Mouse (Mus musculus) megakaryocyte progenitor cell, adult 5-6 weeks (primary cell): Measurements from ENCODE around the gene Unc45a. TPM values are rescaled to one million over a fixed set of nuclear protein-coding genes. Genes with fewer than 3 reads are reported as not detected.

Source experiments
- ATAC-seq: replicated peaks from 2 replicates; pipeline ENCODE4 v1.8.0; 2016; ENCODE audit warnings: mild to moderate bottlenecking, moderate TSS enrichment, inconsistent platforms; ENCODE audit not compliant: poor library complexity
- total RNA-seq, 2 experiments: library from RNA; stranded (forward) in 1 of 2; stranded (reverse) in 1 of 2; fragments of 157-497, 149-512 nt in 1 of 2; fragments of 200-1000 nt in 1 of 2; gene quantifications; 2 replicates each; pipeline versions ENCODE4 v1.2.3 to v1.2.4; 2015 to 2017

Unc45a gene
- total RNA-seq, 2 experiments from 2014 or later: 5.4 to 16.6 TPM

GRCm38 (mm10) chr7:80287736-80288135 is 53.1 kb downstream of the Unc45a start:
- ATAC-seq: no peak

- ATAC-seq: no peak
These were observed 55.1 kb downstream of the Unc45a start for GRCm38 (mm10) chr7:80285725-80286124.

- ATAC-seq: no peak
These were observed 56.4 kb downstream of the Unc45a start for GRCm38 (mm10) chr7:80284391-80284790.

GRCm38 (mm10) chr7:80283226-80283918 is 57.4 kb downstream of the Unc45a start:
- ATAC-seq: no peak

- no peak for ATAC-seq
These were observed 59.2 kb downstream of the Unc45a start for GRCm38 (mm10) chr7:80281646-80282045.

- ATAC-seq: no peak; the same call in 1 of the 2 replicates
These were observed 59.8 kb downstream of the Unc45a start for GRCm38 (mm10) chr7:80280998-80281397.

GRCm38 (mm10) chr7:80280032-80280431 is 60.8 kb downstream of the Unc45a start:
- ATAC-seq: no peak

- no peak for ATAC-seq
These were observed 64.4 kb downstream of the Unc45a start for GRCm38 (mm10) chr7:80276374-80276773.

Other genes starting within 250 kb of the Unc45a start
- gene Idh2, start 225.6 kb downstream of the Unc45a start, total RNA-seq (2015): 267 and 274 TPM in 2 replicates
- 276 and 284 TPM in 2 replicates for gene Idh2, start 225.6 kb downstream of the Unc45a start, total RNA-seq (2017)
- gene Sema4b, start 154.2 kb downstream of the Unc45a start, total RNA-seq (2015): 6.6 and 7.7 TPM in 2 replicates
- gene Sema4b, start 154.2 kb downstream of the Unc45a start, total RNA-seq (2017): 5.3 and 8.1 TPM in 2 replicates
- gene Cib1, start 108.2 kb downstream of the Unc45a start, total RNA-seq (2015): 65.0 and 67.2 TPM in 2 replicates
- gene Cib1, start 108.2 kb downstream of the Unc45a start, total RNA-seq (2017): 32.7 and 43.8 TPM in 2 replicates
- gene Gdpgp1, start 108.1 kb downstream of the Unc45a start, total RNA-seq (2015): 7.1 TPM in 2 replicates
- gene Gdpgp1, start 108.1 kb downstream of the Unc45a start, total RNA-seq (2017): 2.0 and 2.4 TPM in 2 replicates
- 1.5 TPM in 1 of 2 replicates, not detected in the other for gene Ttll13, start 94.6 kb downstream of the Unc45a start, total RNA-seq (2015)
- gene Ttll13, start 94.6 kb downstream of the Unc45a start, total RNA-seq (2017): not detected in 2 replicates
- gene Ngrn, start 79.8 kb downstream of the Unc45a start, total RNA-seq (2015): 27.6 and 29.4 TPM in 2 replicates
- 24.6 and 25.9 TPM in 2 replicates for gene Ngrn, start 79.8 kb downstream of the Unc45a start, total RNA-seq (2017)
- 29.0 and 39.9 TPM in 2 replicates for gene Vps33b, start 71.4 kb downstream of the Unc45a start, total RNA-seq (2015)
- 19.7 and 32.0 TPM in 2 replicates for gene Vps33b, start 71.4 kb downstream of the Unc45a start, total RNA-seq (2017)
- 94.9 and 96.2 TPM in 2 replicates for gene Prc1, start 46.6 kb downstream of the Unc45a start, total RNA-seq (2015)
- 152 and 153 TPM in 2 replicates for gene Prc1, start 46.6 kb downstream of the Unc45a start, total RNA-seq (2017)
- gene Rccd1, start 16.6 kb downstream of the Unc45a start, total RNA-seq (2015): 11.3 and 17.7 TPM in 2 replicates
- gene Rccd1, start 16.6 kb downstream of the Unc45a start, total RNA-seq (2017): 14.3 and 21.4 TPM in 2 replicates
- 15.1 and 20.4 TPM in 2 replicates for gene Hddc3, start 2.1 kb upstream of the Unc45a start, total RNA-seq (2015)
- 9.1 and 24.0 TPM in 2 replicates for gene Hddc3, start 2.1 kb upstream of the Unc45a start, total RNA-seq (2017)
- gene Man2a2, start 30.4 kb upstream of the Unc45a start, total RNA-seq (2015): 31.2 and 32.6 TPM in 2 replicates
- gene Man2a2, start 30.4 kb upstream of the Unc45a start, total RNA-seq (2017): 37.9 and 44.0 TPM in 2 replicates
- 117 and 126 TPM in 2 replicates for gene Fes, start 46.9 kb upstream of the Unc45a start, total RNA-seq (2015)
- gene Fes, start 46.9 kb upstream of the Unc45a start, total RNA-seq (2017): 97.6 and 158 TPM in 2 replicates
- gene Furin, start 64.4 kb upstream of the Unc45a start, total RNA-seq (2015): 13.8 and 15.6 TPM in 2 replicates
- 7.2 and 10.2 TPM in 2 replicates for gene Furin, start 64.4 kb upstream of the Unc45a start, total RNA-seq (2017)
- gene Blm, start 194.1 kb upstream of the Unc45a start, total RNA-seq (2015): 60.4 and 76.5 TPM in 2 replicates
- gene Blm, start 194.1 kb upstream of the Unc45a start, total RNA-seq (2017): 36.9 and 56.7 TPM in 2 replicates